Mouse (Mus musculus): ENCODE results near the gene Btaf1. TPM values are rescaled to one million over a fixed set of nuclear protein-coding genes. Genes with fewer than 3 reads are reported as not detected.

Btaf1 gene
- polyA plus RNA-seq, 1 experiment = 11.2 TPM

DNA sequence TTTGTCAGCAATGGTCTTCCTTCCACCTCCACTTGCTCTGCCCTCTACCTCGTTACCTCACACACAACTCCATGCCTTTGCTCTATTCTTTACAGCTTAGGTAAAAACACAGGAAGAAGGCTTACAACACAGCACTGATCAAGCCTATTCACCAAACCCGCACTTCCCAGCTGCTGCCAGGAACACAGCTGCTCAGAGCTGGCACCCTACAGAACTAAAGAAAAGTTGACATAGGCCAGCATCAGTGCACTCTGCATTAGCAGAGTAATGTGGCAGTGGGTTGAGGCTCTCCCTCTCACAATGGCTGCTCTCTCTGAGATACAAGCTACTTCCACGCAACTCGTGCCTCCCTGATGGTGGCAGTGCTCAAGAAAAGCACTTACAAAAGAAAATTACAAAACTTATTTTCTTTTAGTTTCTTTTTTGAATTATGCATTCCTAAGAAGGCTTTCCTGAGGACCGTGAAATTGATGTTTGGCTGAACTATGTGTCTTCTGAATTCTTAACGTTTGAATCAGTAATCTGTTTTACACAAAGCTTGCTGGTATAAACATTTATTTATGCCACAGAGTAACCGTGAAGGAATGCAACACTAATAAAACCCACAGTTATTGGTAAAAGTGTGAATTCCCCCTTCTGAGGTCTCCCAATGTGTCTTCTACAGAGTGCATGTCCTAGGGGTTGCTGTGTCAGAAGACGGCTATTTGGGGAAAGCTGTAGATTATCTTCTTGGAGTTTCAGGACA is 131.5 kb downstream of the Btaf1 start:
- Histone ChIP-seq H3K27me3 (ENCODE audit: control insufficient read depth, insufficient read depth, low read length) (no peaks in the 10 kb centered on the region), H3K27ac (ENCODE audit: insufficient read depth, low read length) (no peak overlapping the region), H3K4me3 (replicated peaks; ENCODE audit: insufficient read depth, low read depth, low read length) (no peak overlapping the region), H3K4me1 (ENCODE audit: control insufficient read depth, insufficient read depth, low read length) (peaks cover 3% of the 10 kb centered on the region)
- no peak for DNase-seq
- TF ChIP-seq CTCF (IDR thresholded peaks at IDR 0.05; ENCODE audit: borderline replicate concordance, insufficient read depth, low read depth, low read length) = no peak
- TF ChIP-seq POLR2A (IDR thresholded peaks at IDR 0.05; ENCODE audit: borderline replicate concordance, insufficient read depth, low read length) = no peak
- WGBS = 66% methylated on average over 8 of the region's 8 CpGs

DNA sequence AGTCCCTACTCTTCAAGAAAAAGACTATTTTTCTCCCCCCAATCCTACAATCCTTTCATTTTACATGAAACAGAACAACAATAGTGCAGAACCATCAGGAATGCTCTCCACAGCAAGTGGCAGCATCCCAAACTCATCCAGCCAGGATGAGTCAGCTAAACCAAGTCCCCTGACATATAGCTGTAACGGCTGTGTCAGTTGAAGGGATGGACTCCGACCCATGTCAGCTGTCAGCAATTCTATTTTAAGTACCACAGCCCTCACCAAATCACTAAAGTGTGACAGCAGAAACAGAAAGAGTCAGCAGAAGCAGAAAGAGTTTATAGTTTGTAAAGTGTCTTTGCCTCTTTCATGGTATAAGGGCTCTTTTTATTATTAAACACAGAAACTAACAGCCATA is 133.7 kb downstream of the Btaf1 start:
- TF ChIP-seq POLR2A (IDR thresholded peaks at IDR 0.05; ENCODE audit: borderline replicate concordance, insufficient read depth, low read length) (no peak), CTCF (IDR thresholded peaks at IDR 0.05; ENCODE audit: borderline replicate concordance, insufficient read depth, low read depth, low read length) (no peak)
- no peaks in the 10 kb centered on the region for H3K27me3 ChIP-seq (ENCODE audit: control insufficient read depth, insufficient read depth, low read length)
- DNase-seq = peak; percentile 58 to 79
- H3K4me3 ChIP-seq (replicated peaks; ENCODE audit: insufficient read depth, low read depth, low read length) = no peak overlapping the region
- peaks cover 3% of the 10 kb centered on the region for H3K4me1 ChIP-seq (ENCODE audit: control insufficient read depth, insufficient read depth, low read length)
- peak overlapping the region; percentile 77; the same call in 1 of the 2 replicates for H3K27ac ChIP-seq (ENCODE audit: insufficient read depth, low read length)
- 2% methylated on average over 2 of the region's 2 CpGs for WGBS

GRCm38 (mm10) chr19:37060078-37060477 is 134.2 kb downstream of the Btaf1 start:
- TF ChIP-seq POLR2A (IDR thresholded peaks at IDR 0.05; ENCODE audit: borderline replicate concordance, insufficient read depth, low read length) (no peak), CTCF (IDR thresholded peaks at IDR 0.05; ENCODE audit: borderline replicate concordance, insufficient read depth, low read depth, low read length) (no peak)
- H3K27me3 ChIP-seq (ENCODE audit: control insufficient read depth, insufficient read depth, low read length) = no peaks in the 10 kb centered on the region
- H3K4me1 ChIP-seq (ENCODE audit: control insufficient read depth, insufficient read depth, low read length) = peaks cover 3% of the 10 kb centered on the region
- 83% methylated on average over 4 of the region's 4 CpGs for WGBS
- no peak for DNase-seq
- H3K27ac ChIP-seq (ENCODE audit: insufficient read depth, low read length) = no peak overlapping the region
- H3K4me3 ChIP-seq (replicated peaks; ENCODE audit: insufficient read depth, low read depth, low read length) = no peak overlapping the region

Other genes with a start within 250 kb of the Btaf1 start
- 24.5 and 26.9 TPM in 2 replicates for gene Ppp1r3c, start 189.4 kb upstream of the Btaf1 start, polyA plus RNA-seq (2012; rRNA removed)
- gene Tnks2, start 91.8 kb upstream of the Btaf1 start, polyA plus RNA-seq (2012; rRNA removed) = 52.8 and 56.7 TPM in 2 replicates
- 8.1 and 10.2 TPM in 2 replicates for gene Fgfbp3, start 6.5 kb upstream of the Btaf1 start, polyA plus RNA-seq (2012; rRNA removed)